Mouse (Mus musculus): ENCODE measurements around the gene Fam189a1. TPM values are rescaled to one million over a fixed set of nuclear protein-coding genes. Genes with fewer than 3 reads are reported as not detected.

Gene Fam189a1
- polyA plus RNA-seq, 1 experiment = not detected

DNA sequence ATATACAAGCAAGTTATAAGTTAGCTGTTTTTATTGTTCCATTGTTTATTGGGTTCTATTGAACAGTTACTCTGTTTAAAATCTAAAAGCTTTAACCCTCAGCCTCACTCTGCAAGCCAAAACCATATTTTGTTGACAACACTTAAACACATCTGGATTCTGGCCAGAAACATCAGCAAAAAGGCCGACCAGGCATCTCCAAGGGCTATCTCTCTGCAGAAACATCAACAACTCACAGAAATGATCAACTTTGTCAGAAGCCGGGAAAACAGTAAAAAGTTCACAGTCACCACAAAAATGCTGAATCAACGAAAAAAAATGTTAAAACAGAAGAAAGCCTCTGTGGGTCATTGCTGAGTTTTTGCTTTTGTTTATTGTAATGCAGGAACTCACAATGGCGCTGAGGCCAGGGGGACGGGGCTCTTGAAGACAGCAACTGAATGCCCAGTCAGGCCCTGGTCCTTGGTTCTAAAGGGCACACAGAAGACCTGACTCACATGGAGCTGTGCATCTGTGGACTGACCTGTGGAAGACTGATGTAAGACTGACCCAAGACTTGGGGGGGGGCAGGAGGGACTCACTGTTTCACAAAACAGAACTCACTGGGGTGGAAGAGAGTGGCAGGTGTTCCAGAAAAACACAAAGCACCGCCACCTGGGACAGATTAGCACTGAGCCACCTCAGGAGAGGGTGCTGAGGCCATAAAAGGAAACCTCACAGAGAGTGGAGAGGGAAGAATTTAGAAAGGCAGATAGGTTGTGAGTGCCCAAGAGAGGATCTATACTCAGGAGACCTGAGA, 74.2 kb downstream of the Fam189a1 start:
- no peaks in the 10 kb centered on the region for H3K4me1 ChIP-seq (ENCODE audit: control insufficient read depth, insufficient read depth, low read length)
- no peak overlapping the region for H3K4me3 ChIP-seq (ENCODE audit: insufficient read depth, low read length)
- H3K27ac ChIP-seq (ENCODE audit: insufficient read depth, low read depth, low read length) = no peak overlapping the region
- TF ChIP-seq CTCF (IDR thresholded peaks at IDR 0.05; ENCODE audit: low read depth, low read length) (no peak), POLR2A (IDR thresholded peaks at IDR 0.05; ENCODE audit: borderline replicate concordance, low read depth, low read length) (no peak)

DNA sequence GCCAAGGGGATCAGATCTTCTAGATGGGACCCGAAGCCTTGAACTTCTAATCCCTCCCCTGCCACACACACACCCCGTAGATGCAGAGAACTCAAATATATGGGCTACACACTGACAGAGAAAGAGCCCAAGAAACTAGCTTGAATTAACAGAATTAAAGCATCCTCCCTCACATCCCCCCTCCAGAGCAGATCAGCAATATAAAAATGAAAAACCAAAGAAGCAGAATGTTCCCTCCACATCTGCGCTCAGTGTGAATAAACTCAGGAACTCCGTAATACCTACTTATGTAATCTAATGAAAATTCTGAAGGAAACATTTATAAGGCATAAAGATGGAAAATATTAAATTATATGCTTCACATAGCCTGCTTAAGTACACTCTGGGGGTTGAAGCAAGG, 80.2 kb downstream of the Fam189a1 start:
- no peak overlapping the region for H3K4me3 ChIP-seq (ENCODE audit: insufficient read depth, low read length)
- TF ChIP-seq CTCF (IDR thresholded peaks at IDR 0.05; ENCODE audit: low read depth, low read length) (no peak), POLR2A (IDR thresholded peaks at IDR 0.05; ENCODE audit: borderline replicate concordance, low read depth, low read length) (no peak)
- H3K27ac ChIP-seq (ENCODE audit: insufficient read depth, low read depth, low read length) = no peak overlapping the region
- H3K4me1 ChIP-seq (ENCODE audit: control insufficient read depth, insufficient read depth, low read length) = no peaks in the 10 kb centered on the region

DNA sequence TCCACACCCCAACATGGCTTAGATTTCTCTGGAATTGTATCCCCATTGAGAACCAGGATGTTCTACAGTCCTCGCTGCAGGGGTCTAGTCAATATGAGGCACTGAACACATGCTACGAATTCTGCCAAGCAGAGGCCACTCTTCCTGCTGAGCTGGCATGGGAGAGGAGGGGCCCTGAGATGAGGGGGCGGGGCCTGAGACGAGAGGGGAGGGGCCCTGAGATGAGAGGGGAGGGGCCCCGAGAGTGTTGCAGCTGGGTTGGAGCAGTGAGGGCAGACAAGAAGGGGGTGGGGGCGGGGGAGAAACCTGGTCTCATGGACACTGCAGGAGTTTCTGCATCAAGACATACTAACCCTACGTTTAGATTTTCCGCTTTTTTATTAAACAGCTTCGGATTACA, 82.2 kb downstream of the Fam189a1 start:
- Histone ChIP-seq H3K4me3 (ENCODE audit: insufficient read depth, low read length) (no peak overlapping the region), H3K27ac (ENCODE audit: insufficient read depth, low read depth, low read length) (no peak overlapping the region), H3K4me1 (ENCODE audit: control insufficient read depth, insufficient read depth, low read length) (no peaks in the 10 kb centered on the region)
- TF ChIP-seq POLR2A (IDR thresholded peaks at IDR 0.05; ENCODE audit: borderline replicate concordance, low read depth, low read length) (no peak), CTCF (IDR thresholded peaks at IDR 0.05; ENCODE audit: low read depth, low read length) (no peak)

DNA sequence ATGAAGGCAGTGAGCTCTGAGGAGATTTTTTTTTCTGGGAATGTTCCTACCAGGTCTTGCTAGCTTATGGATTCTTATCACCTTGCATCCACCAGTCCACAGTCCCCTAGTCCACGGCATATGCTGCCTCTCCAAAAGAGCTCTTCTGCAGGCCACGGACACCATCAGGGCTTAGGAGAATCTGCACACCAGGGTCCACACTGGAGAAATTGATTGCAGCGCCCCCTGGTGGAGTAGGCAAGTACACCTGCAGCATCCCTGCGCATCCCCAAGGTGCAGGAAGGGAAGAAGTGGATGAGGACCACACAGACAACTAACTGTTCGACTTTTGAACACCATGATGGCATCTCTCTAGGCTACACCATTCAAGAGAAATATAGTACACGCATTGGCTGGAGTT, 82.8 kb downstream of the Fam189a1 start:
- TF ChIP-seq CTCF (IDR thresholded peaks at IDR 0.05; ENCODE audit: low read depth, low read length) (no peak), POLR2A (IDR thresholded peaks at IDR 0.05; ENCODE audit: borderline replicate concordance, low read depth, low read length) (no peak)
- H3K27ac ChIP-seq (ENCODE audit: insufficient read depth, low read depth, low read length) = no peak overlapping the region
- no peak overlapping the region for H3K4me3 ChIP-seq (ENCODE audit: insufficient read depth, low read length)
- no peaks in the 10 kb centered on the region for H3K4me1 ChIP-seq (ENCODE audit: control insufficient read depth, insufficient read depth, low read length)

DNA sequence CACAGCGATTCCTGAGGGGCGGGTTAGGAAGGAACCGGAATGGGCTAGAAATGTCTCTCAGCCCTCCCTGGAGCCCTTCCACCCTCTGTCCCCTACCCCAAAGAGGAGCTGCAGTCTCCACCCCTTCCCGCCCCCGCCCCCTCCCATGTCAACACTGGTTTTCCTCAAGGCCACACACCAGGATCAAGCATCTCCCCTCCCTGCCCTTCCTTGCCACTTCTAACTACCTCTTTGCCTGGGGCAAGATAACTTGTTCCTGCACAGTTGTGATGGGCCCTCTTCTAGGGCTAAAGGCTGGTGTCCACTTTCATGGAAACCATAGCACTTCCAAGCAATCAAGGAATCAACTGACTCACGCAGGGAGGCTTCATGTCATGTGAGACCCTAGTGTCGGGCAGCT, 90.2 kb downstream of the Fam189a1 start:
- Histone ChIP-seq H3K4me1 (ENCODE audit: control insufficient read depth, insufficient read depth, low read length) (no peaks in the 10 kb centered on the region), H3K27ac (ENCODE audit: insufficient read depth, low read depth, low read length) (no peak overlapping the region)
- no peak for TF ChIP-seq POLR2A (IDR thresholded peaks at IDR 0.05; ENCODE audit: borderline replicate concordance, low read depth, low read length)
- no peak for TF ChIP-seq CTCF (IDR thresholded peaks at IDR 0.05; ENCODE audit: low read depth, low read length)

DNA sequence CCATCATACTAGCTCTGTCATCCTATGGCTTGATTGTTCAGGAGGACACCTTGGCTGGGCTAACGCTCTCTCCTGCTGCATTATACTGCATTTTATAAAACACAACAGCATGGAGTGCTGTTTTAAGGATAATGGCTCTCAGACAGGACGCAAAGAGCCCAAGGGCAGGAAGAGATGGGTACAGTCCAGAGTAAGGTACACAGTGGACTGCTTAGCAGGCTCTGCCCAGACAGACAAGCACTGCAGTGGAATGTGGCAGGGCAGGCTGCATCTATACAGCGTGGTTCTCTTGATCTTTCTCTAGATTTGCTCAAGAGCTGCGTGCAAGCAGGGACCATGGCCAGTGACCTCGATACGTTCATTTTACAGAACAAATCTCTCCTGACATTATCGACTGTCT, 90.9 kb downstream of the Fam189a1 start:
- H3K27ac ChIP-seq (ENCODE audit: insufficient read depth, low read depth, low read length) = no peak overlapping the region
- TF ChIP-seq POLR2A (IDR thresholded peaks at IDR 0.05; ENCODE audit: borderline replicate concordance, low read depth, low read length) (no peak), CTCF (IDR thresholded peaks at IDR 0.05; ENCODE audit: low read depth, low read length) (no peak)
- no peak overlapping the region for H3K4me3 ChIP-seq (ENCODE audit: insufficient read depth, low read length)
- no peaks in the 10 kb centered on the region for H3K4me1 ChIP-seq (ENCODE audit: control insufficient read depth, insufficient read depth, low read length)

More for the DNA sequence above, 90.2 kb downstream of the Fam189a1 start:
- H3K4me3 ChIP-seq (ENCODE audit: insufficient read depth, low read length) = no peak overlapping the region

DNA sequence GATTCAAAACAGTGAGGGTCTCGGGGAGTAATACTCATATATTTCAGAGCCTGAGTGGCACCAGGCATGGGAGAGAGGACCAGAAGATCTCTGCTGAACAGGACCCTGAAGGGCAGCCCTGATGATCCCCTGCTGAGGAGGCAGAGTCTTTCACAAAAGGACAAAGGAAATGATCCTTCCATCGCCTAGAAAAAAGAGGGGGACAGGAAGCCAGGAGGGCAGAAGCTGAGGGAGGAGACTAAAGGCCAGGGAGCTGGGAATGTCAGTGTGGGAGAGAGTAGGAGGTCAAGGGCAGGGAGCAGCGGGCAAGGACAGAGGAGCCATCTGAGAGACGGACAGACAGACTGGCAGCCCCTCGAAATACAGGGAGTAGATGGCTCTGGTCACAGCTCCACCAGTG, 91.7 kb downstream of the Fam189a1 start:
- TF ChIP-seq POLR2A (IDR thresholded peaks at IDR 0.05; ENCODE audit: borderline replicate concordance, low read depth, low read length) = no peak
- TF ChIP-seq CTCF (IDR thresholded peaks at IDR 0.05; ENCODE audit: low read depth, low read length) = no peak
- H3K4me3 ChIP-seq (ENCODE audit: insufficient read depth, low read length) = no peak overlapping the region
- no peaks in the 10 kb centered on the region for H3K4me1 ChIP-seq (ENCODE audit: control insufficient read depth, insufficient read depth, low read length)
- H3K27ac ChIP-seq (ENCODE audit: insufficient read depth, low read depth, low read length) = no peak overlapping the region

DNA sequence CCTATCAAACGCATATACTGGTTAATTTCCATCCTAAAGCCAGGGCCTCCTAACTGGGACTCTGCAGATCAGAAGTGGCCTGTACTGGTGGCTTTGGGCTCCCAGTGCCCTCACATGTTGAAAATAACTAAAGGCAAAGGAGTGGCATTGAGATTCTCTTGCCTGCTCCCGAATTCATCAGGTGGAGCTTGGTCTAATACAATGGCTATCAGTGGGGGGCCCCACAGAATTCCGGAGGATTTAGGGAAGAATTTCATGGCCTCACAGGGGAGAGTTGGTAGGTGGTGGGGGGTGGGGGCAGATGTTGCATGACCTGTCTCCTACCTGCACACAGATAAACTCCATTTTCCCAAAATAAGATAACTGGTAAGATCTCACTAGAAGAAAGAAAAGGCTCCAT, 92.3 kb downstream of the Fam189a1 start:
- no peak for TF ChIP-seq POLR2A (IDR thresholded peaks at IDR 0.05; ENCODE audit: borderline replicate concordance, low read depth, low read length)
- TF ChIP-seq CTCF (IDR thresholded peaks at IDR 0.05; ENCODE audit: low read depth, low read length) = no peak
- H3K4me3 ChIP-seq (ENCODE audit: insufficient read depth, low read length) = no peak overlapping the region
- no peak overlapping the region for H3K27ac ChIP-seq (ENCODE audit: insufficient read depth, low read depth, low read length)
- no peaks in the 10 kb centered on the region for H3K4me1 ChIP-seq (ENCODE audit: control insufficient read depth, insufficient read depth, low read length)

DNA sequence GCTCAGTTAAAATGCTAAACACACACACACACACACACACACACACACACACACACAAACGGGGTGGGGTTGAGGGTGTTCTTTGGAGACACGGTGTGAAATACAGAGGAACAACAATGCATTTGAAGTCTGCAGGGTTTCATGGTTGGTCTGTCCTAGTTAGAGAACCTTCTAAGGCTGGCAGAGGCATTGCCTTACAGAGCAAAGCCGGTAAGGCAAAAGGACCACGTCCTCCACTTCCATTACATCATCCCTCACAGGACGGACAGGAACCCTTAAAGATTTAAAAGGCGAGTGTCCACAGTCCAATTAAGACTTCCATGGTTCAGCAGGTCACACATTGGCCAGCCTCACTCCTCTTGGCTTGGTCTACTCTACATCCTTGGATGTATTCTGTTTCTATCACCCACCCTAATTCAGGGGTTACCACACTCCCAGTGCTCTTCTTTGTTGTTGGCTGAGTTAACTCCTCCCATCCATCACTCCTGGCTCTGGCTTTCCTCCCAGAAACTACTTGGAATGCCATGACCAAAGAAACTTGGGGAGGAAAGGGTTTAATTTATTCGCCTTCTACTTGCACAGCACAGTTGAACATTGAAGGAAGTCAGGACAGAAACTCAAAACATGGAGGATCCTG, 96.1 kb downstream of the Fam189a1 start:
- TF ChIP-seq POLR2A (IDR thresholded peaks at IDR 0.05; ENCODE audit: borderline replicate concordance, low read depth, low read length) = no peak
- no peak for TF ChIP-seq CTCF (IDR thresholded peaks at IDR 0.05; ENCODE audit: low read depth, low read length)
- H3K4me1 ChIP-seq (ENCODE audit: control insufficient read depth, insufficient read depth, low read length) = no peaks in the 10 kb centered on the region
- H3K27ac ChIP-seq (ENCODE audit: insufficient read depth, low read depth, low read length) = no peak overlapping the region
- H3K4me3 ChIP-seq (ENCODE audit: insufficient read depth, low read length) = no peak overlapping the region

DNA sequence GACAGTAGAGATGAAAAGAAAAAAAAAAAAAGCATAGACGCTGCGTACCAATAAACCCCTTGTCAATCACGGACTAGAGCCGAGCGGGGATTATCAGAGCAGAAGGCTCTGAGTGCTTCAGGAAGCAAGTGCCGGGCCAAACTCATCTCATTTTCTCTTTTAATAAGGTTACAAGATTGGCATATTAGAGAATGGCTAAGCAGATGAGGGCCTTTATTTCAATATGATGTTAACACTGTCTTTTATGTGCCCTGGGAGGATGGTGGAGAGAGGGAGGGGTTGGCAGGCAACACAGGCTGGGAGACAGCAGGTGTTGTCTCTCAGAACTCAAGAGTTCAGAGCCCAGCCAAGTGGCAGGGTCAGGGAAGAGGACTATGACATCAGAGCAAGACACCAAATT, 99.5 kb downstream of the Fam189a1 start:
- Histone ChIP-seq H3K27ac (ENCODE audit: insufficient read depth, low read depth, low read length) (no peak overlapping the region), H3K4me1 (ENCODE audit: control insufficient read depth, insufficient read depth, low read length) (no peaks in the 10 kb centered on the region), H3K4me3 (ENCODE audit: insufficient read depth, low read length) (no peak overlapping the region)
- TF ChIP-seq CTCF (IDR thresholded peaks at IDR 0.05; ENCODE audit: low read depth, low read length) (no peak), POLR2A (IDR thresholded peaks at IDR 0.05; ENCODE audit: borderline replicate concordance, low read depth, low read length) (no peak)

All from bone marrow macrophage, adult 2 months (primary cell).